Mouse (Mus musculus) urinary bladder, adult 18-20 months (tissue): ENCODE results near the gene Lypd4.
A peak's percentile ranks its signal among the peaks of the same experiment; 100 is the strongest.
"Not testable (repeated sequence)": the region's sequence is repeated elsewhere in the genome, so short reads cannot be mapped to it uniquely, and the experiment has no call there.

Experiments used
- DNase-seq, 2 experiments: peaks; one replicate each; pipeline ENCODE4 v3.0.0; 2022; ENCODE audit warnings: low spot score in 2 of 2, mixed read lengths in 2 of 2

Gene Lypd4

GRCm38 (mm10) chr7:24850899-24851303, 18.8 kb downstream of the Lypd4 start:
- DNase-seq = peak; percentile 19 to 27

- DNase-seq = peak in 1 of 2 experiments; percentile 19
Observed at GRCm38 (mm10) chr7:24850162-24850561, 19.6 kb downstream of the Lypd4 start.

- DNase-seq = not testable (repeated sequence)
Observed at GRCm38 (mm10) chr7:24846576-24846975, 23.2 kb downstream of the Lypd4 start.

GRCm38 (mm10) chr7:24845713-24846112, 24.0 kb downstream of the Lypd4 start:
- peak in 1 of 2 experiments; percentile 4 for DNase-seq

- DNase-seq = no peak
Observed at GRCm38 (mm10) chr7:24845181-24845580, 24.6 kb downstream of the Lypd4 start.

GRCm38 (mm10) chr7:24844144-24844543, 25.6 kb downstream of the Lypd4 start:
- DNase-seq = no peak

GRCm38 (mm10) chr7:24841009-24841408, 28.7 kb downstream of the Lypd4 start:
- DNase-seq = no peak

- DNase-seq = no peak
Observed at GRCm38 (mm10) chr7:24840331-24840730, 29.4 kb downstream of the Lypd4 start.

- no peak for DNase-seq
Observed at GRCm38 (mm10) chr7:24839410-24839808, 30.3 kb downstream of the Lypd4 start.

- DNase-seq = not testable (repeated sequence)
Observed at GRCm38 (mm10) chr7:24838732-24839409, 30.9 kb downstream of the Lypd4 start.

- no peak for DNase-seq
Observed at GRCm38 (mm10) chr7:24827181-24827580, 42.6 kb downstream of the Lypd4 start.

- DNase-seq = no peak
Observed at GRCm38 (mm10) chr7:24824452-24824851, 45.3 kb downstream of the Lypd4 start.

GRCm38 (mm10) chr7:24817502-24817901, 52.2 kb downstream of the Lypd4 start:
- peak; percentile 50 to 69 for DNase-seq
